Comparison of ENCODE assay signal across 14 mouse cellular contexts in genomic region chr1:178219166-178220077, GRCm38 (mm10). TPM values are rescaled to one million over a fixed set of nuclear protein-coding genes. Genes with fewer than 3 reads are reported as not detected.
A peak's percentile ranks its signal among the peaks of the same experiment; 100 is the strongest.
DNase-seq lines count a peak whose midpoint lies in the region; ATAC-seq and TF ChIP-seq lines count a peak whose summit lies in the region.
"Had no signal": no experiment of that assay in that cellular context is flagged by ENCODE, and none has a peak within 500 bp of the region (broad histone marks: within the 10 kb centered on the region; RNA-seq: fewer than 3 reads in every experiment).

No protein-coding gene starts in this region.

- no peak for TF ChIP-seq CTCF in embryonic fibroblast, embryonic 13.5 days (IDR thresholded peaks at IDR 0.05; ENCODE audit: borderline replicate concordance, insufficient read depth, low read length)

- ATAC-seq in heart, embryonic 13.5 days (ENCODE audit: extremely low read depth, insufficient number of reproducible peaks, low FRiP score, low TSS enrichment) = no peak; the same call in 1 of the 2 replicates
- no peak for ATAC-seq in midbrain, embryonic 15.5 days (replicated peaks)
- ATAC-seq: CD4-positive, CD25-positive, alpha-beta regulatory T cell, adult 4 months had no signal

- H3K27ac ChIP-seq in embryonic fibroblast, embryonic 13.5 days (ENCODE audit: insufficient read depth, low read length) = 0 out of 2 replicates have a peak overlapping the region, but pooled peaks have one; percentile 0
- H3K27ac ChIP-seq in heart, embryonic 13.5 days (replicated peaks) = peak overlapping the region; percentile 94
- no peak overlapping the region for H3K27ac ChIP-seq in midbrain, embryonic 15.5 days
- H3K27ac ChIP-seq: forebrain, embryonic 12.5 days; limb, embryonic 15.5 days had no signal

- no peaks in the 10 kb centered on the region for H3K9me3 ChIP-seq in heart, embryonic 13.5 days
- 0 out of 2 replicates have a peak, but pooled peaks cover under 1% of the 10 kb centered on the region for H3K9me3 ChIP-seq in midbrain, embryonic 15.5 days
- H3K9me3 ChIP-seq: limb, embryonic 15.5 days had no signal

- DNase-seq in gastrocnemius, adult 18-20 months (ENCODE audit: low spot score) = peak; percentile 56
- no peak for DNase-seq in gastrocnemius, postnatal 4 days (ENCODE audit: low spot score in 2 of 2)
- peak; percentile 17 for DNase-seq in lung, postnatal 14 days
- DNase-seq in thymus, postnatal 14 days = no peak
- DNase-seq in thymus, postnatal 36 days = no peak
- DNase-seq: kidney, postnatal 36 days; retina, postnatal 1 day had no signal

- H3K36me3 ChIP-seq in heart, embryonic 13.5 days = peaks cover 10% of the 10 kb centered on the region
- H3K36me3 ChIP-seq in midbrain, embryonic 15.5 days (replicated peaks) = no peaks in the 10 kb centered on the region
- H3K36me3 ChIP-seq: forebrain, embryonic 12.5 days had no signal

- 49% methylated on average over 5 of the region's 5 CpGs for WGBS in heart, embryonic 13.5 days
- 87% methylated on average over 5 of the region's 5 CpGs for WGBS in midbrain, embryonic 15.5 days

- peak overlapping the region; percentile 40 for H3K4me2 ChIP-seq in heart, embryonic 13.5 days
- H3K4me2 ChIP-seq in midbrain, embryonic 15.5 days = no peak overlapping the region
- H3K4me2 ChIP-seq: forebrain, embryonic 12.5 days; limb, embryonic 15.5 days; midbrain, embryonic 11.5 days had no signal

- H3K4me1 ChIP-seq in embryonic fibroblast, embryonic 13.5 days (ENCODE audit: control insufficient read depth, insufficient read depth, low read length) = peaks cover 6% of the 10 kb centered on the region
- H3K4me1 ChIP-seq in heart, embryonic 13.5 days = peaks cover 16% of the 10 kb centered on the region
- no peaks in the 10 kb centered on the region for H3K4me1 ChIP-seq in midbrain, embryonic 15.5 days
- H3K4me1 ChIP-seq: forebrain, embryonic 12.5 days; limb, embryonic 15.5 days had no signal

- H3K4me3 ChIP-seq in embryonic fibroblast, embryonic 13.5 days (ENCODE audit: insufficient read depth, low read length) = no peak overlapping the region
- no peak overlapping the region for H3K4me3 ChIP-seq in heart, embryonic 13.5 days
- no peak overlapping the region for H3K4me3 ChIP-seq in midbrain, embryonic 15.5 days
- H3K4me3 ChIP-seq: forebrain, embryonic 12.5 days; limb, embryonic 15.5 days had no signal

- TF ChIP-seq POLR2A in embryonic fibroblast, embryonic 13.5 days (IDR thresholded peaks at IDR 0.05; ENCODE audit: low read depth, low read length) = no peak

- H3K27me3 ChIP-seq in heart, embryonic 13.5 days (replicated peaks) = no peaks in the 10 kb centered on the region
- H3K27me3 ChIP-seq in midbrain, embryonic 15.5 days (replicated peaks) = no peaks in the 10 kb centered on the region
- H3K27me3 ChIP-seq: forebrain, embryonic 12.5 days; limb, embryonic 15.5 days had no signal

- peak overlapping the region; percentile 40 for H3K9ac ChIP-seq in heart, embryonic 13.5 days
- no peak overlapping the region for H3K9ac ChIP-seq in midbrain, embryonic 15.5 days
- H3K9ac ChIP-seq: forebrain, embryonic 12.5 days; limb, embryonic 15.5 days had no signal

RNA-seq across cellular contexts. Expression of gene Desi2, which starts 32.2 kb away (rescaled TPM):
- 10 to 100 TPM; 33.8 to 36.0 TPM for total RNA-seq in gastrocnemius, adult 18-20 months (2021)
- total RNA-seq in gastrocnemius, postnatal 4 days (2021) = 10 to 100 TPM; 31.3 to 39.8 TPM
- polyA plus RNA-seq in embryonic fibroblast, embryonic 13.5 days (2011; ENCODE audit: insufficient read length, low read depth, missing spikeins) = 47.1 and 54.9 TPM in 2 replicates
- 19.5 and 26.3 TPM in 2 replicates for polyA plus RNA-seq in heart, embryonic 13.5 days (2015; fragmentation: Nextera tagmentation; extraction: Ambion mirVana)
- 20.1 and 21.5 TPM in 2 replicates for polyA plus RNA-seq in midbrain, embryonic 15.5 days (2015; fragmentation: Nextera tagmentation; extraction: Ambion mirVana)

Comparison
In these comparisons a context has a peak if more than half of its experiments do, and no peak if none do; other contexts are left out.
1. DNase-seq: peak in gastrocnemius, adult 18-20 months (single experiment) and lung, postnatal 14 days (single experiment); none in gastrocnemius, postnatal 4 days (0 of 2), thymus, postnatal 14 days (single experiment) and thymus, postnatal 36 days (0 of 2).